Mouse (Mus musculus): ENCODE measurements around the gene Hist1h3g.
A peak's percentile ranks its signal among the peaks of the same experiment; 100 is the strongest.
"Not testable (repeated sequence)": the region's sequence is repeated elsewhere in the genome, so short reads cannot be mapped to it uniquely, and the experiment has no call there.

Gene Hist1h3g

GRCm38 (mm10) chr13:23555839-23556416, 20.7 kb downstream of the Hist1h3g start:
- DNase-seq (ENCODE audit: low read depth, low spot score), result peak; percentile 86

- DNase-seq (ENCODE audit: low read depth, low spot score), result no peak
These were observed 21.7 kb downstream of the Hist1h3g start for GRCm38 (mm10) chr13:23556906-23557305.

DNA sequence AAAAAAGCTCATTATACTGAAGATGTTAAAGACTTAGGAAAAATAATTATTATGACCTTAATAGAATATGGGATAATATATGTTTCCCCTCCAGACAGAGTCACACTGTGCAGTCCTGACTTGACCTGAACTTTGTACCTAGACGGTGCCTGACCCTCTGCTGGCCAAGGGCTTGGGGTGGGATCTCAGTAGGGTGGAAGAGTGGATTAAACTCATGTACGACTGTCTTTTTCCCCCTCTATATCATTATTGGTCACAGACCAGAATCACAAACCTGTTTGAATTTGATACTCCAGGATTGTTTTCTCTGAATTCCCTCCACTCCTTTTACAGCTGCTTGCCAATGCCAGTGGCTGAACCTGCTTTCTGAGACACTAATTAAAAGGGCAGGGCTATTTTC, 25.5 kb downstream of the Hist1h3g start:
- not testable (repeated sequence) for DNase-seq (ENCODE audit: low read depth, low spot score)

GRCm38 (mm10) chr13:23561531-23561882, 26.3 kb downstream of the Hist1h3g start:
- DNase-seq (ENCODE audit: low read depth, low spot score), result not testable (repeated sequence)

DNA sequence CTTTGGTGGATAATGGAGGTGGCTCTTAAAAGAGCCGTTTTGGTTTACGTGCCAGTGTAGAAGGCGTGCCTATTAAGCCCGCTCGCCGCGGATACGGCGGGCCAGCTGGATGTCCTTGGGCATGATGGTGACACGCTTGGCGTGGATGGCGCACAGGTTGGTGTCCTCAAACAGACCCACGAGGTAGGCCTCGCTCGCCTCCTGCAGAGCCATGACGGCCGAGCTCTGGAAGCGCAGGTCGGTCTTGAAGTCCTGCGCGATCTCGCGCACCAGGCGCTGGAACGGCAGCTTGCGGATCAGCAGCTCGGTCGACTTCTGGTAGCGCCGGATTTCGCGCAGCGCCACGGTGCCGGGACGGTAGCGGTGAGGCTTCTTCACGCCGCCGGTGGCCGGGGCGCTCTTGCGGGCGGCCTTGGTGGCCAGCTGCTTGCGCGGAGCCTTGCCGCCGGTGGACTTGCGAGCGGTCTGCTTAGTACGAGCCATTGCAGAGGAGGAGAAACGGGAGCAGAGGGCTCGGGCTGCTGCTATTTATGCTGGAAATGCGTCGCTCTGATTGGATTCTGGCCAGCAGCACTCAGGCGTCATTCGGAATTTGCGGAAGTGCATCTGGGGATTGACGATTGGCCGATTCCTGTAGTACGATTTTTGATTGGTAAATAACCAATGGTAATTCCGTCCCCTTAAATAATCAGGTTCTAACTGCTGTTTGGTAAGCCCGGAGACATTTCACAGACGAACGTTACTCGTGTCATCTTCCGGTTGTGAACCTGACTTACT, 26.8 kb downstream of the Hist1h3g start, which contains the start of gene Hist1h3e:
Gene Hist1h3e (minus strand): TSS at position 487 of the 777 bp plus-strand sequence.
- peak; percentile 98 for DNase-seq (ENCODE audit: low read depth, low spot score)

- DNase-seq (ENCODE audit: low read depth, low spot score), result peak; percentile 69
These were observed 27.7 kb downstream of the Hist1h3g start for GRCm38 (mm10) chr13:23562699-23563462.

DNA sequence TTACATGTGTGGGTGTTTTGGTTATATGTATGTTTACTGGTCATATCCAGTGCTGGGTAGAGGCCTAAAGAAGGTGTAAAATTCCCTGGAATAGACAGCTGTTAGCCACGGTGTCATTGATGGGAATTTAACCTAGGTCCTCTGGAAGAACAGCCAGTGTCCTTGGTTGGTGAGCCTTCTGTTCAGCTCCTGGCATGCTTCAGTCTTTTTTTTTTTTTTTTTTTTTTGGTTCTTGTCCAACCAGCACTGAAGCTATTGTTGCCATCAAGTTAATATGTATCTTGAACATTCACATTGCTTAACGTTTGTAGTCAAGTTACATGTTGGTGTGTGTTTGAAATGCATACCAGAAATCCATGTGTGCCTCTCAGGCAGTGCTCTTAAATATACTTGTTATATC, 29.3 kb downstream of the Hist1h3g start:
- DNase-seq (ENCODE audit: low read depth, low spot score), result no peak

DNA sequence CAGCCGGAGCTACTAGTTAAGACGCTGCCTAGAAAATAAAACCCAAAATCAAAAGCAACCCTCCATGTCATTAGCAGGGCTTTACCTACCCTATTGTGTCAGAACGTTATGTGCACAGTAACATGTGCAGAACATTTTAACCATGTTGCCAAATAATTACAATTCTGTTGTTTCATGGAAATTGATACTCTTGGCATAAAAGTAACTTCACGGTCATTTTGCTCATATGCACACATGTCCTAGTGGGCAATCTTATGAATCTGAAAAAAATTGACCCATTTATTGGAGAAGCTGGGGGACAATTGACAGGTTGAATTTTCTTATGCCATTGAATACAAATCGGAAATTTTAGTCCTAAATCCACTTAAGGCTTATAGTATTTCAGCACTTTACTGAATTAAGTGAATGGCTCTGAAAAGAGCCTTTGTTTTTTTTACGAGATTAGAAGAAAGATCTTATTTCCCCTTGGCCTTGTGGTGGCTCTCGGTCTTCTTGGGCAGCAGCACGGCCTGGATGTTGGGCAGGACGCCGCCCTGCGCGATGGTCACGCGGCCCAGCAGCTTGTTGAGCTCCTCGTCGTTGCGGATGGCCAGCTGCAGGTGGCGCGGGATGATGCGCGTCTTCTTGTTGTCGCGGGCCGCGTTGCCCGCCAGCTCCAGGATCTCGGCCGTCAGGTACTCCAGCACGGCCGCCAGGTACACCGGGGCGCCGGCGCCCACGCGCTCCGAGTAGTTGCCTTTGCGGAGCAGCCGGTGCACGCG, 35.2 kb downstream of the Hist1h3g start:
- not testable (repeated sequence) for DNase-seq (ENCODE audit: low read depth, low spot score)

DNA sequence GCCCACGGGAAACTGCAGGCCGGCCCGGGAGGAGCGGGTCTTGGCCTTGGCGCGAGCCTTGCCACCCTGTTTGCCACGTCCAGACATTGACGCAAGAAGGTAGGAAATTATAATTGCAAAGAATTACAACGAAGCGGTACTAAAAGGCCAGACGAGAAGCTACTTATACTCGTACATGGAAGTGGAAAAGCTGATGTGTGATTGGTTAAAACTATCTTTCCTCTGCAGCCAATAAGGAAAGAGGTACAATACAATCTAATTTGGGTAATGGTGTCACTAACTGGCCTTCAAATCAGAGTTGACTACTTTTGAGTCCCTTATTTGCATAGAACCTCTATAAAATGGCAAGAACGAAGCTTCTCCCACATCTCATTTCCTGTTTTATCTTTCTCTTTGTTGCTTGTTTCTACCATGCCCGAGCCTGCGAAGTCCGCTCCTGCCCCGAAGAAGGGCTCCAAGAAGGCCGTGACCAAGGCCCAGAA, 35.8 kb downstream of the Hist1h3g start, which contains the start of the genes Hist1h2ae and Hist1h2bg:
Gene Hist1h2ae (minus strand): TSS at position 199 of the 482 bp plus-strand sequence.
Gene Hist1h2bg (plus strand): TSS at position 375 of the 482 bp plus-strand sequence.
- peak; percentile 96 for DNase-seq (ENCODE audit: low read depth, low spot score)

GRCm38 (mm10) chr13:23571504-23572217, 36.4 kb downstream of the Hist1h3g start:
- not testable (repeated sequence) for DNase-seq (ENCODE audit: low read depth, low spot score)

DNA sequence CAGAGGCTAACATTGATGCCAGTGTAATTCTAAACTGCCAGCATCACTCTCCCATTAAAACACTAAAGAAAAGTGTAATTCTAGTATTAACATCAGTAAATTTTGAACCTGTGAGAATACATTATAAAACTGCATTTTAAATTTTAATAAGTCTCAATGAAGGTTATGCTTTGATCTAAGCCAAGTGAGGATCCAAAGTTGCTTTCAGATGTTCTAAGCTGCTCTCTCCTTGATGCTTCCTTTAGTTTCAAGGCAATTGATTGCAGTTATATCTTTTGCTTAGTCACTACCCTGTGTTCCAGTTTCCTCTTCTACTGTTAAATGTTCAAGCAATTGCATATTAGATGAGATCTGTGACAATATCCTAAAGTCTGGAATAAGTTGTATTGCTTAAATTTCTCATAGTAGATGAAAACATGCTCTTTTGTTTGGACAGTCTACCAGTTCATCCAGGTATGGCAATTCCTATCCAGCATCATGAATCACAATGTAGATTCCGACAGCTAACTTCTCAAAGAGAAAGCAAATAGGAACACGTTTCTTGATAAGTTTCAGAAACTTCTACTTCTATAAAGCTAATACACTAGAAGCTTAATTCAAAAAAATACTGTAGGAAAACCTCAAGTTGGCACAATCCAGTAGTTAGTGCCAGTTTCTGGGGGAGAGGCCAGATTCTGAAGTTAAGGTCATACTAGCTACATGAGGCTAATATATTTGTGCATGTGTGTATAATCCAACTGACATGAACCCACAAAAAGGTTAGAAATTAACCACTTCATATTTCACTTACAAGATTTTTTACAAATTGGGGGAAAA, 37.2 kb downstream of the Hist1h3g start:
- DNase-seq (ENCODE audit: low read depth, low spot score), result no peak

GRCm38 (mm10) chr13:23573034-23573897, 38.0 kb downstream of the Hist1h3g start:
- not testable (repeated sequence) for DNase-seq (ENCODE audit: low read depth, low spot score)

DNA sequence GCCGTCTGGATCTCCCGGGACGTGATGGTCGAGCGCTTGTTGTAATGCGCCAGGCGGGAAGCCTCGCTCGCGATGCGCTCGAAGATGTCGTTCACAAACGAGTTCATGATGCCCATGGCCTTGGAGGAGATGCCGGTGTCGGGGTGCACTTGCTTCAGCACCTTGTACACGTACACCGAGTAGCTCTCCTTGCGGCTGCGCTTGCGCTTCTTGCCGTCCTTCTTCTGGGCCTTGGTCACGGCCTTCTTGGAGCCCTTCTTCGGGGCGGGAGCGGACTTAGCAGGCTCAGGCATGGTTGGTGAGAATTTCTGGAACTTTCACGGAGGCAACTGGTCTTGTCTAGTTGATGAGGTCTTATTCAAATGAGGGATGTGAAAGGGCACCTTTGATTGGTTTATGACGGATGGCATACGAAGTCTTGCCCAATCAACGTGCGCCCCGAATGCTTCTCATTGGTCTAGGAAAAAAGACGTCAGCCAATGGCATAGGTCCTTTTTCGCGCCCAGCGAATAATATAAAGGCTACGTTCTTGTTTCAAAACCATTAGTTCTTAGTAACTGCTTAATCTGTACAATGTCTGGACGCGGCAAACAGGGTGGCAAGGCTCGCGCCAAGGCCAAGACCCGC, 38.8 kb downstream of the Hist1h3g start, which contains the start of the genes Hist1h2bf and Hist1h2ad:
Gene Hist1h2bf (minus strand): TSS at position 299 of the 627 bp plus-strand sequence.
Gene Hist1h2ad (plus strand): TSS at position 484 of the 627 bp plus-strand sequence.
- DNase-seq (ENCODE audit: low read depth, low spot score), result peak; percentile 98

GRCm38 (mm10) chr13:23574546-23575170, 39.4 kb downstream of the Hist1h3g start:
- DNase-seq (ENCODE audit: low read depth, low spot score), result not testable (repeated sequence)

GRCm38 (mm10) chr13:23575271-23575851, 40.1 kb downstream of the Hist1h3g start, which contains the start of gene Hist1h3d:
Gene Hist1h3d (plus strand): TSS chr13:23575763.
- peak; percentile 77 for DNase-seq (ENCODE audit: low read depth, low spot score)

DNA sequence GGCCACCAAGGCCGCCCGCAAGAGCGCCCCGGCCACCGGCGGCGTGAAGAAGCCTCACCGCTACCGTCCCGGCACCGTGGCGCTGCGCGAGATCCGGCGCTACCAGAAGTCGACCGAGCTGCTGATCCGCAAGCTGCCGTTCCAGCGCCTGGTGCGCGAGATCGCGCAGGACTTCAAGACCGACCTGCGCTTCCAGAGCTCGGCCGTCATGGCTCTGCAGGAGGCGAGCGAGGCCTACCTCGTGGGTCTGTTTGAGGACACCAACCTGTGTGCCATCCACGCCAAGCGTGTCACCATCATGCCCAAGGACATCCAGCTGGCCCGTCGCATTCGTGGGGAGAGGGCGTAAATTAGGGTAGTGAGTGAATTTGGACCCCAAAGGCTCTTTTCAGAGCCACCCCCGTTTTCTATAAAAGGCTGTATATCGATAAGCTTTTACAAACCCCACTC, 40.7 kb downstream of the Hist1h3g start:
- not testable (repeated sequence) for DNase-seq (ENCODE audit: low read depth, low spot score)

DNA sequence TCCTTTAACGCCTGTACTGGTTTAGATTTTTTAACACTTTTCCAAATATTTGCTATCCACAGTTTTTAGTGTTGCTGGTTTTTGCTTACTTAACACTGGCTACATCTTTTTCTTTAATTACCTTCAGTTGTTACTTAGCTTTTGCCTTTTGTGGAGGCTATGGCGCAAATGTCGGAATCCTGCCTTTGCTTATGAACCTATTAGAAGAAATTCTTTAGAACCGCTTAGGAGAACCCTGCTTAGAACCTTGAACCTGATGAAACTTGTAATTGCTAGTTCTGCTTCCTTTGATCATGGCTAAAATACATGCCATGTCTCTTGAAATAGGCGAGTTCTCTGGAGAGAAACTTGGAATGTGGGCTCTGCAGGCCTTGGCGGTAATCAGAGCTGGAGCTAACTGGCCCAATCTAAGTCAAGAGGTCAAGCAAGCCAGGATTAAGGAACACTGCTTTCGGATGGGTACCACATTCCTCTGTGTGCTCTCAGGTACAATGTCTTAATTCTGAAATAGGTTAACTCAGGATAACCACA, 41.2 kb downstream of the Hist1h3g start:
- no peak for DNase-seq (ENCODE audit: low read depth, low spot score)

All from brain, embryonic 18.5 days (tissue).